Mouse (Mus musculus) bone marrow macrophage, adult 2 months (primary cell): ENCODE data around the gene Ppif. TPM values are rescaled to one million over a fixed set of nuclear protein-coding genes. Genes with fewer than 3 reads are reported as not detected.

Experiments
- H3K27ac ChIP-seq: 2 replicates; pipeline ENCODE4 v1.5.1; 2012; ENCODE audit warnings: low read depth, low read length; ENCODE audit not compliant: insufficient read depth
- H3K4me1 ChIP-seq: 2 replicates; pipeline ENCODE4 v1.6.1; 2012; ENCODE audit warnings: low read length; ENCODE audit not compliant: control insufficient read depth, insufficient read depth
- H3K4me3 ChIP-seq: 2 replicates; pipeline ENCODE4 v1.5.1; 2012; ENCODE audit warnings: mild to moderate bottlenecking, low read length, moderate library complexity; ENCODE audit not compliant: insufficient read depth
- CTCF ChIP-seq: IDR thresholded peaks from 2 replicates; pipeline ENCODE4 v1.5.1; 2012; ENCODE audit warnings: low read depth, mild to moderate bottlenecking, low read length, moderate library complexity
- POLR2A ChIP-seq: IDR thresholded peaks from 2 replicates; pipeline ENCODE4 v1.6.1; 2012; ENCODE audit warnings: mild to moderate bottlenecking, low read depth, low read length, borderline replicate concordance
- polyA plus RNA-seq: library from polyadenylated mRNA; stranded (reverse); fragments of >200 nt; gene quantifications from 2 replicates; pipeline ENCODE4 v1.2.4, GENCODE M21; 2012; ENCODE audit not compliant: missing spikeins, insufficient read depth, insufficient read length

Gene Ppif
- polyA plus RNA-seq, 1 experiment = 6.0 TPM

DNA sequence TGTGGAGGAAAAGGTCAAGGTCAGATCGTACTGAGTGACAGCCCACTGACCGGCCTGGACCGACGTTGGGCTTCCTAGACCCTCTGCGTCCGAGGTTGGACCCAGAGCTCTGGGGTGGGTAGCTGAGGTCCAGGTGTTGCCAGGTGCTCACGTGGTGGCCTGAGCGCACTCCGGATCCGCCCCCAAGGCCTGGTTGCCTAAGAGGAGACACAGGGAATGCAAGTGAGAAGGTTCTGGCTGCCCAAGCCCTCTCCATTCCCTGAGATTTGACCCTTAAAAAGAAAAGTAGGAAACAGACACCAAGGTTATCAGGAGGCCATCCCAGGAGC, 579 bp downstream of the Ppif start:
- H3K4me1 ChIP-seq = peaks cover 10% of the 10 kb centered on the region
- peak overlapping the region; percentile 91 for H3K4me3 ChIP-seq
- H3K27ac ChIP-seq = no peak overlapping the region; the same call in 1 of the 2 replicates
- TF ChIP-seq POLR2A (no peak), CTCF (no peak)

GRCm38 (mm10) chr14:25695059-25695458, 1.1 kb downstream of the Ppif start:
- TF ChIP-seq POLR2A = no peak
- TF ChIP-seq CTCF = no peak
- Histone ChIP-seq H3K27ac (no peak overlapping the region), H3K4me1 (peaks cover 10% of the 10 kb centered on the region), H3K4me3 (peak overlapping the region; percentile 91)

GRCm38 (mm10) chr14:25696356-25696755, 2.4 kb downstream of the Ppif start:
- TF ChIP-seq CTCF (no peak), POLR2A (no peak)
- Histone ChIP-seq H3K4me3 (no peak overlapping the region), H3K27ac (no peak overlapping the region), H3K4me1 (peaks cover 10% of the 10 kb centered on the region)

GRCm38 (mm10) chr14:25701986-25702385, 8.0 kb downstream of the Ppif start:
- TF ChIP-seq CTCF (peak; percentile 49), POLR2A (no peak)
- no peaks in the 10 kb centered on the region for H3K4me1 ChIP-seq
- H3K4me3 ChIP-seq = no peak overlapping the region
- no peak overlapping the region for H3K27ac ChIP-seq

- TF ChIP-seq POLR2A (no peak), CTCF (peak; percentile 95)
- H3K27ac ChIP-seq = no peak overlapping the region
- H3K4me1 ChIP-seq = peaks cover 3% of the 10 kb centered on the region; the same call in 1 of the 2 replicates
- H3K4me3 ChIP-seq = no peak overlapping the region
These were observed 13.8 kb downstream of the Ppif start for GRCm38 (mm10) chr14:25707691-25708181.

DNA sequence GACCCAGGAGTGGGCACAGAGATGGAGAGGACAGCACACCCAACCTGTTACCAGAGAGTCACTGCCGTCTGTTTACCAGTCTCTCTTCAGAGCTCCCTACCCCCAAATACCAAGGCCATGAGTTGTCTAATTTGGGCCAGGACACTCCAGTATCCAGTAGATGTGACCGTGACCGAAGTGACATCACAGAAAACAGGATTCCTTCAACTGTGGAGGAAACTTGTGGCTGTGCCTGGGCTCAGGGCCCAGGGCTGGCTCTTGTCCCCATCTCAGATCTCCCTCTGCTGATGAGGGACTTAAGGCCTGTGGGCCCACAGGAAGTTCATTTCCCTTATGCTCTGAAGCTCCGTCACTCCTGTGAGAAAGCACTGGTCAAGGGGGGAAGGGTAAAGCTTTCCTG, 14.5 kb downstream of the Ppif start:
- Histone ChIP-seq H3K4me1 (peaks cover 3% of the 10 kb centered on the region; the same call in 1 of the 2 replicates), H3K27ac (no peak overlapping the region), H3K4me3 (no peak overlapping the region)
- no peak for TF ChIP-seq CTCF
- no peak for TF ChIP-seq POLR2A

DNA sequence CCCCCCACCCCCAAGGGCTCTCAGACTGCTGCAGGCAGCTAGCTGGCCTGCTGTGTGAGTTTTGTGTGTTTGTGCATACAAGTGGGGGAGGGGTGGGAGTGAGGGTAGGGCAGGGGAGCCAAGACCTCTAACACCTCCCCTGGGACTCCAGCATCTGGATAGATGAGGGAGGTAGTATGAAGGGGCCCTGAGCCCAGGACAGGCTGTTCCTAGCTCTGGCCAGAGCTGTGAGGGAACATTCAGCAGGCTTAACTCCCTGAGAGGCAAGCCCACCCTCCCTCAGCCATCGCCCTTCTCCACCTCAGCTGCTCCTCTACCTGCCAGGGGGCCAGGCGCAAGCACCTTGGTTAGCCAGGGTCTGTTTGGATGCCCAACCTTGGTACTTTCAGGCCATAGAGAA, 15.0 kb downstream of the Ppif start:
- Histone ChIP-seq H3K4me3 (no peak overlapping the region), H3K4me1 (peaks cover 3% of the 10 kb centered on the region; the same call in 1 of the 2 replicates), H3K27ac (no peak overlapping the region)
- TF ChIP-seq POLR2A = no peak
- TF ChIP-seq CTCF = no peak

- Histone ChIP-seq H3K27ac (no peak overlapping the region), H3K4me1 (peaks cover 3% of the 10 kb centered on the region; the same call in 1 of the 2 replicates), H3K4me3 (no peak overlapping the region)
- TF ChIP-seq CTCF (no peak), POLR2A (no peak)
These were observed 16.1 kb downstream of the Ppif start for GRCm38 (mm10) chr14:25710073-25710472.

GRCm38 (mm10) chr14:25710681-25711080, 16.7 kb downstream of the Ppif start:
- Histone ChIP-seq H3K27ac (no peak overlapping the region), H3K4me3 (no peak overlapping the region), H3K4me1 (peaks cover 3% of the 10 kb centered on the region; the same call in 1 of the 2 replicates)
- TF ChIP-seq CTCF = no peak

GRCm38 (mm10) chr14:25711177-25711576, 17.2 kb downstream of the Ppif start:
- no peak for TF ChIP-seq CTCF
- TF ChIP-seq POLR2A = no peak
- Histone ChIP-seq H3K27ac (no peak overlapping the region), H3K4me3 (no peak overlapping the region), H3K4me1 (peaks cover 3% of the 10 kb centered on the region; the same call in 1 of the 2 replicates)

DNA sequence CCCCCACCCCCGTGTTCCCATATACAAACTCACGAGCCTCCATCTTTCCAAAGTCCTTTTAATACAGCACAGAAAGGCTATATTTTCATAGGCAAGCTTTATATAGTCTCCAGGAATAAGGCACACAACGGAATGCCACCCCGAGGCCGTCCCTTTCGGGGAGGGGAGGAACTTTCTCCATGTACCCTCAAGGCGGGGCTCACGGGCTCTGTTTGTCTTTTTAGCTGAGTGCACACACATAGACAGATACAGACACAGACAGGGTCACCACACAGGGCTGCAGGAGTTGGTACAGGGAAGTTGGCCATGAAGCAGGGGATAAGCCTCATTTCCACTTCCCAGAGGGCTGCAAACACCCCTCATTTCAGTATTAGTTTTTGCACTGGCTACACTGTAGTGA, 17.6 kb downstream of the Ppif start:
- Histone ChIP-seq H3K27ac (no peak overlapping the region), H3K4me1 (peaks cover 3% of the 10 kb centered on the region; the same call in 1 of the 2 replicates), H3K4me3 (no peak overlapping the region)
- TF ChIP-seq CTCF (no peak), POLR2A (no peak)
